Mouse (Mus musculus) CH12.LX (cell line): Measurements from ENCODE around the gene C1qtnf3. TPM values are rescaled to one million over a fixed set of nuclear protein-coding genes. Genes with fewer than 3 reads are reported as not detected.

Experiments used
- DNase-seq: peaks from one replicate; pipeline ENCODE4 v3.0.0-alpha.2; 2013; ENCODE audit errors: extremely low read depth
- H3K27ac ChIP-seq: 2 replicates; pipeline ENCODE4 v1.5.1; 2012; ENCODE audit warnings: low read depth, mild to moderate bottlenecking, control low read depth, moderate library complexity; ENCODE audit not compliant: insufficient read depth
- H3K27me3 ChIP-seq: replicated peaks from 2 replicates; pipeline ENCODE3; 2012; ENCODE audit warnings: inconsistent platforms
- H3K36me3 ChIP-seq, 2 experiments: replicated peaks in 1 of 2; 2 replicates each; pipeline versions ENCODE3 to v1.6.1; 2012; ENCODE audit warnings: inconsistent platforms in 1 of 2, low read length in 1 of 2, mild to moderate bottlenecking in 1 of 2, mixed read lengths in 1 of 2, moderate library complexity in 1 of 2; ENCODE audit not compliant: control insufficient read depth in 1 of 2, insufficient read depth in 1 of 2
- H3K4me1 ChIP-seq, 2 experiments: 2 replicates each; pipeline ENCODE4 v1.6.1; 2012; ENCODE audit warnings: inconsistent platforms in 1 of 2, moderate library complexity in 1 of 2; ENCODE audit not compliant: insufficient read depth in 2 of 2, control insufficient read depth in 1 of 2
- H3K4me2 ChIP-seq: 2 replicates; pipeline ENCODE4 v1.6.1; 2012; ENCODE audit warnings: low read depth, mild to moderate bottlenecking, control low read depth; ENCODE audit not compliant: poor library complexity, insufficient read depth, severe bottlenecking
- H3K4me3 ChIP-seq, 3 experiments: fragments of 150-350 bp in 1 of 3; sonication (generic) in 1 of 3; replicated peaks in 1 of 3; 2 replicates each; pipeline versions ENCODE3 to v1.5.1; 2011 to 2012; ENCODE audit warnings: low read depth in 2 of 3, low read length in 2 of 3, mild to moderate bottlenecking in 2 of 3, moderate library complexity in 2 of 3, control low read depth in 1 of 3, improper control_type of control experiment in 1 of 3, inconsistent platforms in 1 of 3, mixed read lengths in 1 of 3; ENCODE audit not compliant: poor library complexity in 1 of 3
- H3K79me2 ChIP-seq: replicated peaks from 2 replicates; pipeline ENCODE4 v1.6.1; 2012; ENCODE audit warnings: mild to moderate bottlenecking, moderate library complexity; ENCODE audit not compliant: control insufficient read depth, poor library complexity, insufficient read depth, severe bottlenecking; ENCODE audit errors: extremely low read depth
- H3K9ac ChIP-seq: 2 replicates; pipeline ENCODE4 v1.6.1; 2012; ENCODE audit warnings: low read depth, mild to moderate bottlenecking, control low read depth, moderate library complexity; ENCODE audit not compliant: insufficient read depth
- H3K9me3 ChIP-seq: replicated peaks from 2 replicates; pipeline ENCODE3; 2012; ENCODE audit warnings: low read length, inconsistent platforms, mixed read lengths
- CHD2 ChIP-seq: IDR thresholded peaks from 2 replicates; pipeline ENCODE4 v1.6.1; 2011; ENCODE audit warnings: low read length, improper control_type of control experiment
- CTCF ChIP-seq, 2 experiments: IDR thresholded peaks in 1 of 2; conservative IDR thresholded peaks in 1 of 2; 2 replicates each; pipeline ENCODE4 v1.5.1; 2011 to 2012; ENCODE audit warnings: low read depth in 2 of 2, low read length in 2 of 2, improper control_type of control experiment in 1 of 2, inconsistent platforms in 1 of 2, mild to moderate bottlenecking in 1 of 2, moderate library complexity in 1 of 2
- E2F4 ChIP-seq: IDR thresholded peaks from 2 replicates; pipeline ENCODE4 v1.6.1; 2011; ENCODE audit warnings: low read depth, low read length, improper control_type of control experiment; ENCODE audit not compliant: insufficient replicate concordance
- ELF1 ChIP-seq: IDR thresholded peaks from 2 replicates; pipeline ENCODE4 v1.6.1; 2014; ENCODE audit warnings: low read depth, mild to moderate bottlenecking, inconsistent platforms, low read length, improper control_type of control experiment
- EP300 ChIP-seq: IDR thresholded peaks from 2 replicates; pipeline ENCODE4 v1.6.1; 2011; ENCODE audit warnings: low read length, improper control_type of control experiment
- ETS1 ChIP-seq: conservative IDR thresholded peaks from 2 replicates; pipeline ENCODE4 v1.6.1; 2012; ENCODE audit warnings: low read depth, mild to moderate bottlenecking, inconsistent platforms, low read length, improper control_type of control experiment, moderate library complexity
- GABPA ChIP-seq: IDR thresholded peaks from 2 replicates; pipeline ENCODE4 v1.6.1; 2012; ENCODE audit warnings: low read depth, low read length, improper control_type of control experiment, inconsistent platforms; ENCODE audit not compliant: insufficient replicate concordance
- HCFC1 ChIP-seq: IDR thresholded peaks from 2 replicates; pipeline ENCODE4 v1.6.1; 2012; ENCODE audit warnings: low read depth, mild to moderate bottlenecking, inconsistent platforms, low read length, improper control_type of control experiment
- IRF4 ChIP-seq: IDR thresholded peaks from 2 replicates; pipeline ENCODE4 v1.6.1; 2014; ENCODE audit warnings: low read depth, mild to moderate bottlenecking, inconsistent platforms, low read length, improper control_type of control experiment
- JUND ChIP-seq: conservative IDR thresholded peaks from 2 replicates; pipeline ENCODE4 v1.6.1; 2011; ENCODE audit warnings: low read depth, low read length, improper control_type of control experiment
- KAT2A ChIP-seq: IDR thresholded peaks from 2 replicates; pipeline ENCODE4 v1.6.1; 2012; ENCODE audit warnings: low read length, improper control_type of control experiment, inconsistent platforms; ENCODE audit not compliant: insufficient replicate concordance
- MAFK ChIP-seq: IDR thresholded peaks from 2 replicates; pipeline ENCODE4 v1.6.1; 2011; ENCODE audit warnings: low read length, improper control_type of control experiment; ENCODE audit not compliant: insufficient replicate concordance
- MEF2A ChIP-seq: IDR thresholded peaks from 2 replicates; pipeline ENCODE4 v1.6.1; 2014; ENCODE audit warnings: low read depth, mild to moderate bottlenecking, inconsistent platforms, low read length, improper control_type of control experiment, borderline replicate concordance
- MXI1 ChIP-seq: IDR thresholded peaks from 2 replicates; pipeline ENCODE4 v1.6.1; 2011; ENCODE audit warnings: mild to moderate bottlenecking, low read depth, low read length, improper control_type of control experiment
- MYC ChIP-seq: IDR thresholded peaks from 2 replicates; pipeline ENCODE4 v1.6.1; 2011; ENCODE audit warnings: low read depth, mild to moderate bottlenecking, improper control_type of control experiment, low read length
- NELFE ChIP-seq: IDR thresholded peaks from 2 replicates; pipeline ENCODE4 v1.6.1; 2011; ENCODE audit warnings: low read depth, low read length, improper control_type of control experiment
- PAX5 ChIP-seq: IDR thresholded peaks from 2 replicates; pipeline ENCODE4 v1.6.1; 2012; ENCODE audit warnings: low read length, inconsistent platforms, mixed read lengths
- POLR2AphosphoS2 ChIP-seq: IDR thresholded peaks from 2 replicates; pipeline ENCODE4 v1.6.1; 2011; ENCODE audit warnings: low read depth, low read length, improper control_type of control experiment
- SIN3A ChIP-seq: IDR thresholded peaks from 2 replicates; pipeline ENCODE4 v1.6.1; 2012; ENCODE audit warnings: low read length, improper control_type of control experiment, inconsistent platforms
- TBP ChIP-seq: conservative IDR thresholded peaks from 2 replicates; pipeline ENCODE4 v1.6.1; 2011; ENCODE audit warnings: low read depth, low read length, improper control_type of control experiment
- USF1 ChIP-seq: IDR thresholded peaks from 2 replicates; pipeline ENCODE4 v1.6.1; 2014; ENCODE audit warnings: low read depth, mild to moderate bottlenecking, inconsistent platforms, low read length, improper control_type of control experiment
- USF2 ChIP-seq: conservative IDR thresholded peaks from 2 replicates; pipeline ENCODE4 v1.6.1; 2011; ENCODE audit warnings: low read depth, low read length, improper control_type of control experiment
- ZC3H11A ChIP-seq: IDR thresholded peaks from 2 replicates; pipeline ENCODE4 v1.6.1; 2012; ENCODE audit warnings: low read depth, mild to moderate bottlenecking, inconsistent platforms, low read length, improper control_type of control experiment
- ZMIZ1 ChIP-seq: IDR thresholded peaks from 2 replicates; pipeline ENCODE4 v1.6.1; 2012; ENCODE audit warnings: low read depth, mild to moderate bottlenecking, inconsistent platforms, low read length, improper control_type of control experiment
- dilution Hi-C: fragments of 300-500 bp; cut with MboI; formaldehyde crosslinking; loops from 2 replicates; pipeline ENCODE4 v1.14.3; 2020; ENCODE audit warnings: low sequenced_read_pairs; ENCODE audit not compliant: extremely low pct_unique_long_range_greater_than_20kb, extremely low pct_ligation_motif_present
- in situ Hi-C: fragments of 300-500 bp; cut with MboI; formaldehyde crosslinking; loops from 3 replicates; pipeline ENCODE4 v1.14.3; 2019; ENCODE audit warnings: low sequenced_read_pairs, low pct_ligation_motif_present, low pct_unique_long_range_greater_than_20kb, mixed read lengths
- polyA plus RNA-seq: library from polyadenylated mRNA; unstranded; fragments of >175 nt; gene quantifications from 2 replicates; pipeline ENCODE4 v1.2.1, GENCODE M21; 2012; ENCODE audit warnings: low read depth; ENCODE audit not compliant: insufficient read length
- total RNA-seq, 2 experiments: library from RNA; depleted of rRNA; stranded (reverse); fragments of 300-350 nt in 1 of 2; fragments of >200 nt in 1 of 2; gene quantifications; 2 replicates each; pipeline ENCODE4 v1.2.3; 2012 to 2014

Gene C1qtnf3
- total and polyA plus RNA-seq, 3 experiments, result 0.10 TPM; not detected in 2

GRCm38 (mm10) chr15:11003791-11004190 lies 51.7 kb downstream of the C1qtnf3 start:
- Histone ChIP-seq H3K9me3 (no peaks in the 10 kb centered on the region), H3K36me3 (no peaks in the 10 kb centered on the region), H3K4me1 (peaks cover 0 to 3% of the 10 kb centered on the region in 2 experiments; a peak in 1 of 4 replicates), H3K27me3 (no peaks in the 10 kb centered on the region), H3K4me2 (no peak overlapping the region), H3K9ac (no peak overlapping the region), H3K4me3 (no peak overlapping the region), H3K27ac (no peak overlapping the region), H3K79me2 (no peaks in the 10 kb centered on the region)
- in situ Hi-C loops, result loop anchor here (5.0 to 25.0 kb wide), 2 partner anchors 81 to 959 kb away; no protein-coding TSS in a partner anchor
- DNase-seq, result no peak
- dilution Hi-C loops, result no loop called here
- TF ChIP-seq MYC (no peak), USF1 (no peak), JUND (no peak), POLR2AphosphoS2 (no peak), KAT2A (no peak), SIN3A (no peak), MXI1 (no peak), IRF4 (no peak), CHD2 (no peak), ZMIZ1 (no peak), GABPA (no peak), CTCF (conservative IDR thresholded peaks at IDR 0.05 in 1 of 2, IDR thresholded peaks at IDR 0.05 in 1 of 2; ENCODE audit: low read depth in 2 of 2, low read length in 2 of 2) (no peak), E2F4 (no peak), PAX5 (no peak), TBP (no peak), HCFC1 (no peak), ZC3H11A (no peak), MEF2A (no peak), USF2 (no peak), MAFK (no peak)

- no peaks in the 10 kb centered on the region for H3K79me2 ChIP-seq
- no peaks in the 10 kb centered on the region for H3K36me3 ChIP-seq
- H3K4me1 ChIP-seq, result peaks cover 0 to 6% of the 10 kb centered on the region in 2 experiments; a peak in 1 of 4 replicates
- no peaks in the 10 kb centered on the region for H3K9me3 ChIP-seq
- TF ChIP-seq ELF1, result no peak
- no peak for TF ChIP-seq KAT2A
- TF ChIP-seq ETS1, result no peak
- TF ChIP-seq CTCF (conservative IDR thresholded peaks at IDR 0.05 in 1 of 2, IDR thresholded peaks at IDR 0.05 in 1 of 2; ENCODE audit: low read depth in 2 of 2, low read length in 2 of 2), result no peak
- TF ChIP-seq EP300, result no peak
- TF ChIP-seq IRF4, result no peak
- TF ChIP-seq NELFE, result no peak
- no peak for TF ChIP-seq SIN3A
- no peak for TF ChIP-seq ZMIZ1
- DNase-seq, result no peak
- no peak overlapping the region for H3K4me3 ChIP-seq
- no peak overlapping the region for H3K9ac ChIP-seq
- H3K27ac ChIP-seq, result no peak overlapping the region
- H3K4me2 ChIP-seq, result no peak overlapping the region
- dilution Hi-C loops, result no loop called here
- no peaks in the 10 kb centered on the region for H3K27me3 ChIP-seq
- in situ Hi-C loops, result loop anchor here (5.0 to 25.0 kb wide), 2 partner anchors 82 to 958 kb away; no protein-coding TSS in a partner anchor
Observed at GRCm38 (mm10) chr15:11004646-11005045, 52.5 kb downstream of the C1qtnf3 start.
